Mouse (Mus musculus) heart, postnatal 0 days (tissue): Measurements from ENCODE around the gene Aspscr1. TPM values are rescaled to one million over a fixed set of nuclear protein-coding genes. Genes with fewer than 3 reads are reported as not detected.

Experiments used
- ATAC-seq: fragments of 200-750 bp; cut with Nextera tagmentation; 2 replicates; pipeline ENCODE4 v1.8.0; 2017; ENCODE audit warnings: low read depth, moderate number of reproducible peaks, moderate library complexity; ENCODE audit not compliant: insufficient read depth
- DNase-seq: peaks from one replicate; pipeline ENCODE4 v3.0.0-alpha.2; 2016; ENCODE audit warnings: low spot score
- H3K27ac ChIP-seq: fragments of 300-500 bp; sonication (generic); 2 replicates; pipeline ENCODE4 v1.5.1; 2014; ENCODE audit warnings: low read depth, mild to moderate bottlenecking
- H3K27me3 ChIP-seq: fragments of 300-500 bp; sonication (generic); 2 replicates; pipeline ENCODE4 v1.6.1; 2014; ENCODE audit warnings: low read length, mixed read lengths; ENCODE audit not compliant: control insufficient read depth, insufficient read depth
- H3K36me3 ChIP-seq: fragments of 300-500 bp; sonication (generic); replicated peaks from 2 replicates; pipeline ENCODE4 v1.6.1; 2014; ENCODE audit warnings: low read length, mixed read lengths; ENCODE audit not compliant: control insufficient read depth, insufficient read depth
- H3K4me1 ChIP-seq: fragments of 300-500 bp; sonication (generic); 2 replicates; pipeline ENCODE4 v1.6.1; 2014; ENCODE audit warnings: antibody characterized with exemption; ENCODE audit not compliant: control insufficient read depth, insufficient read depth
- H3K4me2 ChIP-seq: fragments of 300-500 bp; sonication (generic); 2 replicates; pipeline ENCODE4 v1.6.1; 2014; ENCODE audit warnings: low read depth, mild to moderate bottlenecking, low read length, moderate library complexity
- H3K4me3 ChIP-seq: fragments of 300-500 bp; sonication (generic); 2 replicates; pipeline ENCODE4 v1.5.1; 2014; ENCODE audit warnings: low read depth, low read length
- H3K9ac ChIP-seq: fragments of 300-500 bp; sonication (generic); replicated peaks from 2 replicates; pipeline ENCODE4 v1.6.1; 2014; ENCODE audit warnings: low read depth, low read length, mixed read lengths
- H3K9me3 ChIP-seq: fragments of 300-500 bp; sonication (generic); replicated peaks from 2 replicates; pipeline ENCODE4 v1.6.1; 2016; ENCODE audit warnings: low read length; ENCODE audit not compliant: control insufficient read depth
- CTCF ChIP-seq: IDR thresholded peaks from 2 replicates; pipeline ENCODE4 v1.5.1; 2016; ENCODE audit warnings: antibody characterized with exemption, control low read depth, low read depth
- EP300 ChIP-seq: IDR thresholded peaks from 2 replicates; pipeline ENCODE4 v1.6.1; 2016; ENCODE audit warnings: antibody characterized with exemption, low read depth
- WGBS: fragments of 180-500 bp; shearing (Covaris S2); extraction: QIAGEN DNeasy Blood & Tissue Kit; methylation state at CpG from one replicate; pipeline ENCODE4 v1.1.7; 2014; 5-methylcytosine and 5-hydroxymethylcytosine counted together
- polyA plus RNA-seq: library from polyadenylated mRNA; unstranded; fragments of >200 nt; fragmentation: Nextera tagmentation; extraction: Ambion mirVana; gene quantifications from 2 replicates; pipeline ENCODE4 v1.2.1, GENCODE M21; 2015
- total RNA-seq: library from RNA; depleted of rRNA; stranded (reverse); fragments of >200 nt; gene quantifications from 2 replicates; pipeline ENCODE4 v1.2.3, GENCODE M21; 2014; ENCODE audit warnings: low replicate concordance

Gene Aspscr1
- total and polyA plus RNA-seq, 2 experiments from 2014 or later, result 87.9 to 146 TPM

DNA sequence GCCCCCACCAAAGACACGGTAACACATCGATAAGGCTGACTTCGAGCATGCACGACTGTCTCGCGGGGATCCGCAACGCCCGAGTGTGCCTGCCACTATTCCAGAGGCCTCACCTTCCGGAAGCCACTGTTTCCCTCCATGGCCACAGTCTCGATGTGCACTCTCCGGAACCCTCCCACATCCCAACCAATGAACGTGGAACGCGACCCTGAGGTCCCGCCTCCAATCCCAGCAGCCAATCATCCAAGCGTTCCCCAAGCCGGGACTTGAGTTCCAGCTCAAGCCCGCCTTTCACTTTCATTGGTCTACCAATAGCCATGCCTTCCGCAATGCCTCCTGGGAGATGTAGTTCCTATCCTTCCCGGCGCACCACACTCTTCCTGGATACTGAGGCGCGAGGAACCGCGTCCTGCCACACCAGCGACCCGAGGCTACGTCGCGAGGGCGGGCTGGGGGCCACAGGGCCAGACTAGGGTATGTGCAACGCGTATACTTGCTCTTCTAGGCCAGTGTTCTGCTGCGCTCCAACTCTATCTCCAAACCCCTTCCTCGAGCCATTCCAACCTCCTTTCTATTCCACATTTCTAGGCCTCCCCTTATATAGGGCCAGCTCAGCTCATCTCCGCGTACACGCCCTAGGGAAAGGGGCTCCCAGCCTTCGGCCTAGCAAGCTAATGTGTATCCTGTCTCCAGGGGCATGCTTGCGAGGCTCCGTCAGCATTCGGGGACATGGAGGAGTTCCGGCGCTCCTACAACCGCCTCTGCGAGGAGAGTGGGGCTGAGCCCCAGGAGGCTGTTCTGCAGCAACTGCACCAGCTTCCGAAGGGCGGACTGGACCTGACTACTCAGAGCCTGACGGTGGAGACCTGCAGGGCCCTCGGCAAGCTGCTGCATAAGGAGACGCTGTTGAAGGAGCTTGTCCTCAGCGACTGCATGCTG, 41.1 kb downstream of the Aspscr1 start, which contains the start of the genes Cenpx and Lrrc45:
Cenpx (minus strand) TSS at position 159 of the 939 bp plus-strand sequence.
Lrrc45 (plus strand) TSS at position 346 of the 939 bp plus-strand sequence.
- H3K4me3 ChIP-seq, result peak within 1 kb of the TSS; percentile 48
- H3K9ac ChIP-seq, result peak within 1 kb of the TSS; percentile 48
- TF ChIP-seq EP300, result no peak
- no peak for TF ChIP-seq CTCF
- no peaks in the 10 kb centered on the region for H3K9me3 ChIP-seq
- peak within 1 kb of the TSS; percentile 71 for H3K27ac ChIP-seq
- DNase-seq, result peak; percentile 100
- peaks cover 16% of the 10 kb centered on the region for H3K4me1 ChIP-seq
- peaks cover 25% of the 10 kb centered on the region for H3K36me3 ChIP-seq
- peak; percentile 96 for ATAC-seq
- H3K27me3 ChIP-seq, result no peaks in the 10 kb centered on the region
- peak within 1 kb of the TSS; percentile 73 for H3K4me2 ChIP-seq
- WGBS, result 1% methylated on average over 53 of the region's 53 CpGs

- no peaks in the 10 kb centered on the region for H3K27me3 ChIP-seq
- ATAC-seq (no peak), DNase-seq (no peak)
- peaks cover 19% of the 10 kb centered on the region for H3K36me3 ChIP-seq
- H3K27ac ChIP-seq, result no peak overlapping the region
- H3K4me1 ChIP-seq, result peaks cover 16% of the 10 kb centered on the region
- H3K4me3 ChIP-seq, result peak overlapping the region; percentile 48
- H3K9me3 ChIP-seq, result no peaks in the 10 kb centered on the region
- H3K4me2 ChIP-seq, result peak overlapping the region; percentile 73
- H3K9ac ChIP-seq, result peak overlapping the region; percentile 29; the same call in 1 of the 2 replicates
- WGBS, result 36% methylated on average over 10 of the region's 10 CpGs
- TF ChIP-seq EP300 (no peak), CTCF (no peak)
Measured at GRCm38 (mm10) chr11:120714546-120714945, 41.8 kb downstream of the Aspscr1 start.

GRCm38 (mm10) chr11:120715131-120715530, 42.4 kb downstream of the Aspscr1 start:
- no peaks in the 10 kb centered on the region for H3K9me3 ChIP-seq
- no peaks in the 10 kb centered on the region for H3K27me3 ChIP-seq
- no peak overlapping the region for H3K27ac ChIP-seq
- DNase-seq (no peak), ATAC-seq (no peak)
- no peak overlapping the region for H3K4me3 ChIP-seq
- TF ChIP-seq CTCF (no peak), EP300 (no peak)
- no peak overlapping the region for H3K4me2 ChIP-seq
- H3K9ac ChIP-seq, result no peak overlapping the region
- H3K36me3 ChIP-seq, result peaks cover 13% of the 10 kb centered on the region
- peaks cover 16% of the 10 kb centered on the region for H3K4me1 ChIP-seq
- 87% methylated on average over 9 of the region's 9 CpGs for WGBS

DNA sequence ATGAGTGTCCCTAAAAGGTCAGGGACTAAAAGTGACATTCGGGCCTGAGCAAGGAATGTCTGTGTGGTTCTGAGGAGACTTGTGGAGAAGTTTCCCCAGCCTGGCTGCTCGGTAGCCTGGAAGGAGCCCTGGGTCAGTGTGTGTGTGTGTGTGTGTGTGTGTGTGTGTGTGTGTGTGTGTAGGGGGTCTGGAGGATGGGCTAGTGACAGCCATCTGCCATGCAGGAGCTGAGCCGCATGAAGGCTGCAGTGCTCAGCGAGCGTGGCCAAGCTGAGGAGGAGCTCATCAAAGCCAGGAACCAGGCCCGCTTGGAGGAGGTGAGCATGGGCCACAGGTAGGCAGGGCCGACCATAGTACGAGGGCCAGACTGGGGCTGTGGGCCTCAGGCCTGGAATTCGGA, 46.5 kb downstream of the Aspscr1 start:
- no peak overlapping the region for H3K27ac ChIP-seq
- peaks cover 19% of the 10 kb centered on the region for H3K4me1 ChIP-seq
- no peaks in the 10 kb centered on the region for H3K9me3 ChIP-seq
- no peak overlapping the region for H3K4me3 ChIP-seq
- H3K27me3 ChIP-seq, result peaks cover 20% of the 10 kb centered on the region
- H3K36me3 ChIP-seq, result peaks cover 11% of the 10 kb centered on the region
- ATAC-seq, result no peak
- no peak overlapping the region for H3K9ac ChIP-seq
- no peak for TF ChIP-seq EP300
- no peak for TF ChIP-seq CTCF
- no peak overlapping the region for H3K4me2 ChIP-seq
- DNase-seq, result no peak
- WGBS, result 87% methylated on average over 9 of the region's 9 CpGs

DNA sequence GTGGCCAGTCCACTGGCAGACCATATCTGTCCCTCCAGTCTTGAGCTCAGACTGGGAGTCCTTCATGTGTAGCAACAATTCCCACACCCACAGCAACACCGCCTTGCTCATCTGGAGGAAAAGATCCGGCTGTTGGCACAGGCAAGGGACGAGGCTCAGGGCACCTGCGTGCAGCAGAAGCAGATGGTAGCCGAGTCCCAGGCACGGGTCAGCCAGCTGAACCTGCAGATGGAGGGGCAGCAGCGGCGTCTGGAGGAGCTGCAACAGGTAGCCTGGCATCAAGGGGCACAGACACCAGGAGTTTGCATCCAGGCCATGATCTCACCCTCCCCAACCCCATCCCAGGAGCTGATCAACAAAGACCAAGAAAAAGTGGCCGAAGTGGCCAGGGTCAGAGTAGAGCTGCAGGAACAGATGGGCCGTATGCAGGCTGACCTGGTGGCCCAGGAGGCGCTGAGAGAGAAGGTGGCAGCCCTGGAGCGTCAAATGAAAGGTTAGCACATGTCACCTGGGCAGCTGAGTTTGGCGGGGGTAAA, 47.1 kb downstream of the Aspscr1 start:
- H3K4me2 ChIP-seq, result no peak overlapping the region
- no peak overlapping the region for H3K4me3 ChIP-seq
- H3K36me3 ChIP-seq, result peaks cover 11% of the 10 kb centered on the region
- H3K27me3 ChIP-seq, result peaks cover 20% of the 10 kb centered on the region
- H3K27ac ChIP-seq, result no peak overlapping the region
- WGBS, result 90% methylated on average over 13 of the region's 13 CpGs
- no peak overlapping the region for H3K9ac ChIP-seq
- DNase-seq, result no peak
- no peak for ATAC-seq
- peaks cover 13% of the 10 kb centered on the region for H3K4me1 ChIP-seq
- TF ChIP-seq CTCF, result no peak
- no peak for TF ChIP-seq EP300
- H3K9me3 ChIP-seq, result no peaks in the 10 kb centered on the region
